Mouse (Mus musculus): ENCODE measurements around the gene Rps18. TPM values are rescaled to one million over a fixed set of nuclear protein-coding genes. Genes with fewer than 3 reads are reported as not detected.
A peak's percentile ranks its signal among the peaks of the same experiment; 100 is the strongest.

Gene Rps18
- polyA plus RNA-seq, 1 experiment from 2014 or later, result 904 TPM

- under 1% methylated on average over 45 of the region's 45 CpGs for WGBS (ENCODE audit: insufficient replicate concordance)
- H3K4me3 ChIP-seq (ENCODE audit: low read depth, low read length), result peak within 1 kb of the TSS; percentile 65
- H3K9ac ChIP-seq (ENCODE audit: low read depth, low read length), result peak within 1 kb of the TSS; percentile 67
- H3K4me1 ChIP-seq (ENCODE audit: control insufficient read depth, low read depth, low read length), result peaks cover 45% of the 10 kb centered on the region
- ATAC-seq (ENCODE audit: low read depth), result peak; percentile 56
- H3K27me3 ChIP-seq (ENCODE audit: control insufficient read depth, insufficient read depth, low read depth, low read length), result no peaks in the 10 kb centered on the region
- peak within 1 kb of the TSS; percentile 88 for H3K4me2 ChIP-seq (ENCODE audit: low read depth, low read length)
- H3K9me3 ChIP-seq (replicated peaks; ENCODE audit: control insufficient read depth, low read length), result no peaks in the 10 kb centered on the region
- peaks cover 16% of the 10 kb centered on the region for H3K36me3 ChIP-seq (ENCODE audit: control insufficient read depth, insufficient read depth)
- H3K27ac ChIP-seq (ENCODE audit: low read length), result peak within 1 kb of the TSS; percentile 82
Measured at GRCm38 (mm10) chr17:33951021-33951946, 4.5 kb downstream of the Rps18 start, which contains the start of gene B3galt4. TSS of gene B3galt4 (minus strand) at chr17:33951488.

- Histone ChIP-seq H3K9ac (ENCODE audit: low read depth, low read length) (no peak overlapping the region; the same call in 1 of the 2 replicates), H3K4me3 (ENCODE audit: low read depth, low read length) (no peak overlapping the region; the same call in 1 of the 2 replicates), H3K9me3 (replicated peaks; ENCODE audit: control insufficient read depth, low read length) (no peaks in the 10 kb centered on the region), H3K4me2 (ENCODE audit: low read depth, low read length) (peak overlapping the region; percentile 88), H3K27me3 (ENCODE audit: control insufficient read depth, insufficient read depth, low read depth, low read length) (no peaks in the 10 kb centered on the region), H3K27ac (ENCODE audit: low read length) (no peak overlapping the region), H3K4me1 (ENCODE audit: control insufficient read depth, low read depth, low read length) (peaks cover 45% of the 10 kb centered on the region), H3K36me3 (ENCODE audit: control insufficient read depth, insufficient read depth) (peaks cover 16% of the 10 kb centered on the region)
- 74% methylated on average over 10 of the region's 10 CpGs for WGBS (ENCODE audit: insufficient replicate concordance)
- no peak for ATAC-seq (ENCODE audit: low read depth)
Measured at GRCm38 (mm10) chr17:33950131-33950625, 5.6 kb downstream of the Rps18 start.

GRCm38 (mm10) chr17:33948905-33949537 is 6.8 kb downstream of the Rps18 start:
- H3K4me2 ChIP-seq (ENCODE audit: low read depth, low read length), result no peak overlapping the region
- no peak overlapping the region for H3K9ac ChIP-seq (ENCODE audit: low read depth, low read length)
- no peaks in the 10 kb centered on the region for H3K27me3 ChIP-seq (ENCODE audit: control insufficient read depth, insufficient read depth, low read depth, low read length)
- 76% methylated on average over 19 of the region's 19 CpGs for WGBS (ENCODE audit: insufficient replicate concordance)
- H3K4me3 ChIP-seq (ENCODE audit: low read depth, low read length), result no peak overlapping the region
- peaks cover 38% of the 10 kb centered on the region for H3K4me1 ChIP-seq (ENCODE audit: control insufficient read depth, low read depth, low read length)
- H3K36me3 ChIP-seq (ENCODE audit: control insufficient read depth, insufficient read depth), result peaks cover 22% of the 10 kb centered on the region
- no peaks in the 10 kb centered on the region for H3K9me3 ChIP-seq (replicated peaks; ENCODE audit: control insufficient read depth, low read length)
- no peak for ATAC-seq (ENCODE audit: low read depth)
- no peak overlapping the region for H3K27ac ChIP-seq (ENCODE audit: low read length)

- ATAC-seq (ENCODE audit: low read depth), result no peak
- Histone ChIP-seq H3K27ac (ENCODE audit: low read length) (no peak overlapping the region), H3K4me2 (ENCODE audit: low read depth, low read length) (no peak overlapping the region), H3K36me3 (ENCODE audit: control insufficient read depth, insufficient read depth) (peaks cover 21% of the 10 kb centered on the region), H3K27me3 (ENCODE audit: control insufficient read depth, insufficient read depth, low read depth, low read length) (no peaks in the 10 kb centered on the region), H3K4me1 (ENCODE audit: control insufficient read depth, low read depth, low read length) (peaks cover 30% of the 10 kb centered on the region), H3K4me3 (ENCODE audit: low read depth, low read length) (no peak overlapping the region), H3K9me3 (replicated peaks; ENCODE audit: control insufficient read depth, low read length) (no peaks in the 10 kb centered on the region), H3K9ac (ENCODE audit: low read depth, low read length) (no peak overlapping the region)
- WGBS (ENCODE audit: insufficient replicate concordance), result 78% methylated on average over 22 of the region's 22 CpGs
Measured at GRCm38 (mm10) chr17:33948090-33948904, 7.5 kb downstream of the Rps18 start.

- WGBS (ENCODE audit: insufficient replicate concordance), result 48% methylated on average over 10 of the region's 10 CpGs
- Histone ChIP-seq H3K4me3 (ENCODE audit: low read depth, low read length) (no peak overlapping the region), H3K27ac (ENCODE audit: low read length) (no peak overlapping the region; the same call in 1 of the 2 replicates), H3K36me3 (ENCODE audit: control insufficient read depth, insufficient read depth) (peaks cover 14% of the 10 kb centered on the region), H3K9me3 (replicated peaks; ENCODE audit: control insufficient read depth, low read length) (no peaks in the 10 kb centered on the region), H3K9ac (ENCODE audit: low read depth, low read length) (no peak overlapping the region), H3K4me2 (ENCODE audit: low read depth, low read length) (no peak overlapping the region), H3K4me1 (ENCODE audit: control insufficient read depth, low read depth, low read length) (peaks cover 23% of the 10 kb centered on the region), H3K27me3 (ENCODE audit: control insufficient read depth, insufficient read depth, low read depth, low read length) (no peaks in the 10 kb centered on the region)
- no peak for ATAC-seq (ENCODE audit: low read depth)
Measured at GRCm38 (mm10) chr17:33947430-33948089, 8.2 kb downstream of the Rps18 start.

GRCm38 (mm10) chr17:33943454-33943853 is 12.3 kb downstream of the Rps18 start:
- ATAC-seq (ENCODE audit: low read depth), result no peak
- Histone ChIP-seq H3K27me3 (ENCODE audit: control insufficient read depth, insufficient read depth, low read depth, low read length) (no peaks in the 10 kb centered on the region), H3K36me3 (ENCODE audit: control insufficient read depth, insufficient read depth) (peaks cover 11% of the 10 kb centered on the region), H3K27ac (ENCODE audit: low read length) (no peak overlapping the region), H3K4me1 (ENCODE audit: control insufficient read depth, low read depth, low read length) (peaks cover 22% of the 10 kb centered on the region), H3K9me3 (replicated peaks; ENCODE audit: control insufficient read depth, low read length) (no peaks in the 10 kb centered on the region), H3K4me2 (ENCODE audit: low read depth, low read length) (no peak overlapping the region), H3K4me3 (ENCODE audit: low read depth, low read length) (no peak overlapping the region), H3K9ac (ENCODE audit: low read depth, low read length) (no peak overlapping the region)
- 89% methylated on average over 15 of the region's 15 CpGs for WGBS (ENCODE audit: insufficient replicate concordance)

- H3K27me3 ChIP-seq (ENCODE audit: control insufficient read depth, insufficient read depth, low read depth, low read length), result no peaks in the 10 kb centered on the region
- ATAC-seq (ENCODE audit: low read depth), result no peak
- peaks cover 22% of the 10 kb centered on the region for H3K4me1 ChIP-seq (ENCODE audit: control insufficient read depth, low read depth, low read length)
- H3K27ac ChIP-seq (ENCODE audit: low read length), result no peak overlapping the region
- peaks cover 18% of the 10 kb centered on the region for H3K36me3 ChIP-seq (ENCODE audit: control insufficient read depth, insufficient read depth)
- peak overlapping the region; percentile 77 for H3K9ac ChIP-seq (ENCODE audit: low read depth, low read length)
- H3K4me2 ChIP-seq (ENCODE audit: low read depth, low read length), result peak overlapping the region; percentile 98
- no peaks in the 10 kb centered on the region for H3K9me3 ChIP-seq (replicated peaks; ENCODE audit: control insufficient read depth, low read length)
- H3K4me3 ChIP-seq (ENCODE audit: low read depth, low read length), result peak overlapping the region; percentile 94
- WGBS (ENCODE audit: insufficient replicate concordance), result 38% methylated on average over 19 of the region's 19 CpGs
Measured at GRCm38 (mm10) chr17:33941381-33941780, 14.4 kb downstream of the Rps18 start.

- ATAC-seq (ENCODE audit: low read depth), result no peak
- peaks cover 18% of the 10 kb centered on the region for H3K36me3 ChIP-seq (ENCODE audit: control insufficient read depth, insufficient read depth)
- H3K4me1 ChIP-seq (ENCODE audit: control insufficient read depth, low read depth, low read length), result peaks cover 22% of the 10 kb centered on the region
- H3K27ac ChIP-seq (ENCODE audit: low read length), result no peak overlapping the region; the same call in 1 of the 2 replicates
- 1% methylated on average over 26 of the region's 26 CpGs for WGBS (ENCODE audit: insufficient replicate concordance)
- peak overlapping the region; percentile 98 for H3K4me2 ChIP-seq (ENCODE audit: low read depth, low read length)
- no peaks in the 10 kb centered on the region for H3K27me3 ChIP-seq (ENCODE audit: control insufficient read depth, insufficient read depth, low read depth, low read length)
- H3K9ac ChIP-seq (ENCODE audit: low read depth, low read length), result peak overlapping the region; percentile 77
- H3K4me3 ChIP-seq (ENCODE audit: low read depth, low read length), result peak overlapping the region; percentile 94
- no peaks in the 10 kb centered on the region for H3K9me3 ChIP-seq (replicated peaks; ENCODE audit: control insufficient read depth, low read length)
Measured at GRCm38 (mm10) chr17:33940981-33941380, 14.8 kb downstream of the Rps18 start.
